Mouse (Mus musculus): ENCODE data around the gene Antxr1. TPM values are rescaled to one million over a fixed set of nuclear protein-coding genes. Genes with fewer than 3 reads are reported as not detected.

The Antxr1 gene
- polyA plus RNA-seq, 1 experiment from 2014 or later, result 8.5 TPM

- Histone ChIP-seq H3K9me3 (ENCODE audit: control insufficient read depth, low read length) (no peaks in the 10 kb centered on the region), H3K27me3 (replicated peaks; ENCODE audit: control insufficient read depth, insufficient read depth, low read length) (no peaks in the 10 kb centered on the region), H3K4me3 (ENCODE audit: low read depth, low read length) (peak overlapping the region; percentile 64), H3K4me2 (ENCODE audit: low read length) (peak overlapping the region; percentile 64), H3K9ac (ENCODE audit: low read length) (peak overlapping the region; percentile 74), H3K27ac (ENCODE audit: low read depth) (peak overlapping the region; percentile 76), H3K4me1 (replicated peaks; ENCODE audit: control insufficient read depth, insufficient read depth, low read length) (peaks cover 15% of the 10 kb centered on the region; the same call in 1 of the 2 replicates), H3K36me3 (ENCODE audit: control insufficient read depth, insufficient read depth, low read length) (no peaks in the 10 kb centered on the region)
- DNase-seq (ENCODE audit: low spot score) (peak; percentile 73), ATAC-seq (replicated peaks; ENCODE audit: low FRiP score, low TSS enrichment, low read depth) (no peak)
- 17% methylated on average over 11 of the region's 11 CpGs for WGBS
Observed at GRCm38 (mm10) chr6:87334361-87335090, 1.1 kb downstream of the Antxr1 start.

DNA sequence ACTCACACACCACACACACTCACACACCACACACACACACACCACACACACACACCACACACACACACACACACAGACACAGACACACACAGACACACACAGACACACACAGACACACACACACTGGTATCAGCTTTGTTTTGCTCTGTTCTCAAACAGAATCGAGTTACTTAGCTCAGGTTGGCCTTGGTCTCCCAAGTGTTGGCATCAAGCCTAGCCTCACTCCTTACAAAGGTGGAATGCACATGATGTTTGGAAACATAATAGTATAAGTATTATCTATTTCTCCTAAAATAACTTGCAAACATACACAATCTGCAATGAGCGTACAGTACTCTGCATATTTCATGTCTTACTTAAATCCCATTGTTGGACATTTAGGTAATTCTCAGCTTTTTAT is 3.2 kb downstream of the Antxr1 start:
- Histone ChIP-seq H3K27ac (ENCODE audit: low read depth) (no peak overlapping the region), H3K9me3 (ENCODE audit: control insufficient read depth, low read length) (no peaks in the 10 kb centered on the region), H3K9ac (ENCODE audit: low read length) (no peak overlapping the region), H3K36me3 (ENCODE audit: control insufficient read depth, insufficient read depth, low read length) (no peaks in the 10 kb centered on the region), H3K4me3 (ENCODE audit: low read depth, low read length) (0 out of 2 replicates have a peak overlapping the region, but pooled peaks have one; percentile 64), H3K27me3 (replicated peaks; ENCODE audit: control insufficient read depth, insufficient read depth, low read length) (no peaks in the 10 kb centered on the region), H3K4me2 (ENCODE audit: low read length) (peak overlapping the region; percentile 64), H3K4me1 (replicated peaks; ENCODE audit: control insufficient read depth, insufficient read depth, low read length) (peaks cover 15% of the 10 kb centered on the region; the same call in 1 of the 2 replicates)
- 52% methylated on average over 2 of the region's 2 CpGs for WGBS
- no peak for ATAC-seq (replicated peaks; ENCODE audit: low FRiP score, low TSS enrichment, low read depth)
- no peak for DNase-seq (ENCODE audit: low spot score)

DNA sequence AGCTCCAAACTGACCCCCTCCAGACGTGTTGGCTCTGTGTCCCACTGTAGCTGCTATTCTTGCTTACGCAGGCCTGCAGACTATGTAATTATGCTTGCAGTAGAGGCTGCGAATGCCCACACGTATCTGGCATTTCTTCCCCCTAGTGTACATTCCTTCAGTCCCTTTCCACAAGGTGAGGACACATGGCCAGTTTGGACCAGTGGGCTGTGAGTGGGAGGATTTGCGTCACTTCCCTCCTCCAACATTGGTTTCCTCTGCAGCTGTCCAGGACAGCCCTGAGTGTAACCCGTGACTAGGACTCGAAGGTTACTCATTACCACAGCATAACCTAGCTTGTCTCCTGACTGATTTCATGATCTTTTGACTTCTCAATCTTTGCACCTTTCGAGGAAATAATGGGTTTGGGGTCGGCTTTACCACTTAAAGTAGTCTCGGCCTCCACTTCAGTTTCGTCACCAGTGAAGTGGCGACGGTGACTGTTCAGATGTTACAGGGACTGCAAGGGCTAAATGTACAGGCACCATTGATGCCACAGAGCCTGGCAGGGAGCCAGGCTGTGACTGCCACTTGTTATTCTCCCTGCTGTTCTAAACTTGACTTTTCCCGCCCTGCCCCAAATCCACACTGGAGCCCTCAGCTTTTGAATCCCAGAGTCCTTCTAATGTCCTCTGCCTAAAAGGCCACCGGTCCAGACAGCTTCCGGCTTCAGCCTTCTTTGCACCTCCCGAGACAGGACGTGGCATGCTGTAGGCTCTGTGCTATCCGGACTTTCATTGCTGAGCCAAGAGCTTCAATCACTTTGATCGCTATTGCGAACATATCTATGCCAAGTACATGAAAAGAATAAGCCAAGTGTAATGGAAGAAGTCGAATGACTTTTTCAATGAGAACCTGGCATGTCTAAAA is 7.1 kb downstream of the Antxr1 start:
- no peak for DNase-seq (ENCODE audit: low spot score)

DNA sequence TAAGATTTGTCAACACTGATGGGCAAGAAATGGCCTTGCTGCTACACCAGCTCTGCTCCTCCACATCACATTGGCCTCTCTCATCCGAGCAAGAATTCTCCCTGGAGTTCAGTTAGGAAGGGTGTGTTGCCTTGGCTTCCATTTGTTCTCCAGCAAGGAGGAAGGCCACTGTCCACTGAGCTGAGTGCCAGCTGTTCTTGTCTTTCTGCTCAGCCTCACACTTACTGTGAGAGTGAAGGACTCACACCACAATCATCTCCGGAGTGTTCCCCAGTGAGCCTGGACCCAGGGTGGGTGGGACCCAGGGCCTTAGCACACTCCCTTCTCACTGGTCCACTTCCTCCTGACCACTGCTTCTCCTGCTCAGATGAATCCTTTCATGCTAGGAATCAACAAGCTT is 8.7 kb downstream of the Antxr1 start:
- no peak overlapping the region for H3K4me2 ChIP-seq (ENCODE audit: low read length)
- no peaks in the 10 kb centered on the region for H3K36me3 ChIP-seq (ENCODE audit: control insufficient read depth, insufficient read depth, low read length)
- H3K27me3 ChIP-seq (replicated peaks; ENCODE audit: control insufficient read depth, insufficient read depth, low read length), result no peaks in the 10 kb centered on the region
- no peaks in the 10 kb centered on the region for H3K9me3 ChIP-seq (ENCODE audit: control insufficient read depth, low read length)
- H3K9ac ChIP-seq (ENCODE audit: low read length), result no peak overlapping the region
- ATAC-seq (replicated peaks; ENCODE audit: low FRiP score, low TSS enrichment, low read depth), result no peak
- H3K27ac ChIP-seq (ENCODE audit: low read depth), result no peak overlapping the region
- DNase-seq (ENCODE audit: low spot score), result no peak
- peaks cover 11% of the 10 kb centered on the region; the same call in 1 of the 2 replicates for H3K4me1 ChIP-seq (replicated peaks; ENCODE audit: control insufficient read depth, insufficient read depth, low read length)
- no peak overlapping the region for H3K4me3 ChIP-seq (ENCODE audit: low read depth, low read length)
- 74% methylated on average over 2 of the region's 2 CpGs for WGBS

More for the DNA sequence above, 7.1 kb downstream of the Antxr1 start:
- no peak for ATAC-seq (replicated peaks; ENCODE audit: low FRiP score, low TSS enrichment, low read depth)
- H3K27me3 ChIP-seq (replicated peaks; ENCODE audit: control insufficient read depth, insufficient read depth, low read length), result no peaks in the 10 kb centered on the region
- no peak overlapping the region for H3K9ac ChIP-seq (ENCODE audit: low read length)
- H3K4me1 ChIP-seq (replicated peaks; ENCODE audit: control insufficient read depth, insufficient read depth, low read length), result peaks cover 11% of the 10 kb centered on the region; the same call in 1 of the 2 replicates
- H3K4me2 ChIP-seq (ENCODE audit: low read length), result no peak overlapping the region
- 89% methylated on average over 22 of the region's 22 CpGs for whole genome bisulfite sequencing
- H3K36me3 ChIP-seq (ENCODE audit: control insufficient read depth, insufficient read depth, low read length), result no peaks in the 10 kb centered on the region
- H3K9me3 ChIP-seq (ENCODE audit: control insufficient read depth, low read length), result no peaks in the 10 kb centered on the region
- H3K4me3 ChIP-seq (ENCODE audit: low read depth, low read length), result no peak overlapping the region
- H3K27ac ChIP-seq (ENCODE audit: low read depth), result no peak overlapping the region

GRCm38 (mm10) chr6:87323381-87323780 is 12.2 kb downstream of the Antxr1 start:
- no peaks in the 10 kb centered on the region for H3K9me3 ChIP-seq (ENCODE audit: control insufficient read depth, low read length)
- no peaks in the 10 kb centered on the region; the same call in 1 of the 2 replicates for H3K4me1 ChIP-seq (replicated peaks; ENCODE audit: control insufficient read depth, insufficient read depth, low read length)
- ATAC-seq (replicated peaks; ENCODE audit: low FRiP score, low TSS enrichment, low read depth) (no peak), DNase-seq (ENCODE audit: low spot score) (no peak)
- H3K27ac ChIP-seq (ENCODE audit: low read depth), result no peak overlapping the region
- H3K4me3 ChIP-seq (ENCODE audit: low read depth, low read length), result no peak overlapping the region
- H3K36me3 ChIP-seq (ENCODE audit: control insufficient read depth, insufficient read depth, low read length), result no peaks in the 10 kb centered on the region
- H3K4me2 ChIP-seq (ENCODE audit: low read length), result no peak overlapping the region
- WGBS, result 86% methylated on average over 2 of the region's 2 CpGs
- no peaks in the 10 kb centered on the region for H3K27me3 ChIP-seq (replicated peaks; ENCODE audit: control insufficient read depth, insufficient read depth, low read length)
- no peak overlapping the region for H3K9ac ChIP-seq (ENCODE audit: low read length)

DNA sequence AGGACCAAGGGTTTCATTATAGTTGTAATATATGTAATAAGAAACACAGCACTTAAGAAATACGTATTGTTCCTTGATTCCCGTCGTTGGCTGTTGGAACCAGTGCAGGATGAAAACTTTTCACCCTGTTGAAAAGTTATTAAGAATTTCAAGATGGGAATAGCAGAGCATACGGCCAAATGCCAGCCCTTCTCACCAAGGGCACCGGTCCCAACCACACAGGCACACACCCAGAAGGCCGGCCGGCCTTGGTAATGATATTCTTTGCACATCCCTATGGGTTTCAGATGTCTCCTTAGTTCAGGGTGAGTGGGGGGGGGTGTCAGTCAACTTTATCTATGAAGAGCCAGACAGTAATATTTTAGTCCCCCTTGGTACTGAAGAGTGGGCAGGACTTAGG is 17.0 kb downstream of the Antxr1 start:
- Histone ChIP-seq H3K4me3 (ENCODE audit: low read depth, low read length) (no peak overlapping the region), H3K4me2 (ENCODE audit: low read length) (no peak overlapping the region), H3K27me3 (replicated peaks; ENCODE audit: control insufficient read depth, insufficient read depth, low read length) (no peaks in the 10 kb centered on the region), H3K27ac (ENCODE audit: low read depth) (no peak overlapping the region), H3K9ac (ENCODE audit: low read length) (no peak overlapping the region), H3K9me3 (ENCODE audit: control insufficient read depth, low read length) (no peaks in the 10 kb centered on the region), H3K36me3 (ENCODE audit: control insufficient read depth, insufficient read depth, low read length) (no peaks in the 10 kb centered on the region), H3K4me1 (replicated peaks; ENCODE audit: control insufficient read depth, insufficient read depth, low read length) (no peaks in the 10 kb centered on the region)
- 91% methylated on average over 7 of the region's 7 CpGs for WGBS
- DNase-seq (ENCODE audit: low spot score) (no peak), ATAC-seq (replicated peaks; ENCODE audit: low FRiP score, low TSS enrichment, low read depth) (no peak)

DNA sequence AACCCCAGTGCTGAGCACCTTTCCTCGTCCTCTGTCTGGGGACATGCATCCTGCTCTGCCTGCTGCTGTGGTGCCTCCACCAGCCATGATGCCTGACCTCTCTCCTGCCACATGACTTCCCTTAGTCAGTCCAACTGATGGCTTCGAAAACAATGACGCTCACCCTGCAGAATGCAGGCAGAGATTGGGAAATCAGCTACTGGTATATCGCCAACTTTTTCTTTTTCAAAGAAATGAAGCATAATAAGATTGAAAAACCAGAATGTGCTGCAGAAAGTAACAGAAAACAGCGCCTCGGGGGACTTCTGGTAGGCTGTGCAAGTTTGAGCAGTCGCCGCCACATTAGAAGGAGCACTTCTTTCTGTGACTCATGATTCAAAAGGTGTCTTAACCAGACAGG is 18.7 kb downstream of the Antxr1 start:
- Histone ChIP-seq H3K9me3 (ENCODE audit: control insufficient read depth, low read length) (no peaks in the 10 kb centered on the region), H3K4me1 (replicated peaks; ENCODE audit: control insufficient read depth, insufficient read depth, low read length) (no peaks in the 10 kb centered on the region), H3K36me3 (ENCODE audit: control insufficient read depth, insufficient read depth, low read length) (no peaks in the 10 kb centered on the region), H3K27me3 (replicated peaks; ENCODE audit: control insufficient read depth, insufficient read depth, low read length) (no peaks in the 10 kb centered on the region), H3K4me3 (ENCODE audit: low read depth, low read length) (no peak overlapping the region), H3K9ac (ENCODE audit: low read length) (no peak overlapping the region), H3K27ac (ENCODE audit: low read depth) (no peak overlapping the region), H3K4me2 (ENCODE audit: low read length) (no peak overlapping the region)
- DNase-seq (ENCODE audit: low spot score) (no peak), ATAC-seq (replicated peaks; ENCODE audit: low FRiP score, low TSS enrichment, low read depth) (no peak)
- WGBS, result 95% methylated on average over 8 of the region's 8 CpGs

- Histone ChIP-seq H3K4me3 (ENCODE audit: low read depth, low read length) (no peak overlapping the region), H3K9ac (ENCODE audit: low read length) (no peak overlapping the region), H3K9me3 (ENCODE audit: control insufficient read depth, low read length) (no peaks in the 10 kb centered on the region), H3K36me3 (ENCODE audit: control insufficient read depth, insufficient read depth, low read length) (peaks cover 9% of the 10 kb centered on the region; the same call in 1 of the 2 replicates), H3K4me1 (replicated peaks; ENCODE audit: control insufficient read depth, insufficient read depth, low read length) (no peaks in the 10 kb centered on the region), H3K27ac (ENCODE audit: low read depth) (no peak overlapping the region), H3K27me3 (replicated peaks; ENCODE audit: control insufficient read depth, insufficient read depth, low read length) (no peaks in the 10 kb centered on the region), H3K4me2 (ENCODE audit: low read length) (no peak overlapping the region)
- WGBS, result 73% methylated on average over 4 of the region's 4 CpGs
- DNase-seq (ENCODE audit: low spot score), result no peak
- ATAC-seq (replicated peaks; ENCODE audit: low FRiP score, low TSS enrichment, low read depth), result no peak
Observed at GRCm38 (mm10) chr6:87312761-87313160, 22.9 kb downstream of the Antxr1 start.

All from intestine, embryonic 14.5 days (tissue).